Mouse (Mus musculus) limb, embryonic 13.5 days (tissue): Measurements from ENCODE around the gene Shc2. TPM values are rescaled to one million over a fixed set of nuclear protein-coding genes. Genes with fewer than 3 reads are reported as not detected.

ENCODE experiments used
- ATAC-seq: fragments of 200-750 bp; cut with Nextera tagmentation; 2 replicates; pipeline ENCODE4 v1.8.0; 2017; ENCODE audit warnings: low read depth, moderate number of reproducible peaks, moderate TSS enrichment; ENCODE audit not compliant: low FRiP score
- H3K27ac ChIP-seq: fragments of 300-500 bp; sonication (generic); 2 replicates; pipeline ENCODE4 v1.5.1; 2015; ENCODE audit warnings: inconsistent platforms, mild to moderate bottlenecking, moderate library complexity
- H3K27me3 ChIP-seq: fragments of 300-500 bp; sonication (generic); 2 replicates; pipeline ENCODE4 v1.6.1; 2015; ENCODE audit warnings: mild to moderate bottlenecking, inconsistent platforms
- H3K36me3 ChIP-seq: fragments of 300-500 bp; sonication (generic); 2 replicates; pipeline ENCODE4 v1.6.1; 2015; ENCODE audit warnings: inconsistent platforms, mild to moderate bottlenecking, moderate library complexity
- H3K4me1 ChIP-seq: fragments of 300-500 bp; sonication (generic); 2 replicates; pipeline ENCODE4 v1.6.1; 2015; ENCODE audit warnings: inconsistent platforms
- H3K4me2 ChIP-seq: fragments of 300-500 bp; sonication (generic); replicated peaks from 2 replicates; pipeline ENCODE4 v1.6.1; 2015; ENCODE audit warnings: inconsistent platforms, mild to moderate bottlenecking, moderate library complexity
- H3K4me3 ChIP-seq: fragments of 300-500 bp; sonication (generic); 2 replicates; pipeline ENCODE4 v1.5.1; 2015; ENCODE audit warnings: moderate library complexity, mild to moderate bottlenecking, inconsistent platforms
- H3K9ac ChIP-seq: fragments of 300-500 bp; sonication (generic); 2 replicates; pipeline ENCODE4 v1.6.1; 2015; ENCODE audit warnings: mild to moderate bottlenecking, inconsistent platforms
- H3K9me3 ChIP-seq: fragments of 300-500 bp; sonication (generic); 2 replicates; pipeline ENCODE4 v1.6.1; 2016; ENCODE audit warnings: inconsistent platforms
- WGBS: fragments of 180-500 bp; shearing (Covaris S2); methylation state at CpG from one replicate; pipeline ENCODE4 v1.1.7; 2015; 5-methylcytosine and 5-hydroxymethylcytosine counted together
- polyA plus RNA-seq: library from polyadenylated mRNA; unstranded; fragments of >200 nt; fragmentation: Nextera tagmentation; extraction: Ambion mirVana; gene quantifications from 2 replicates; pipeline ENCODE4 v1.2.1, GENCODE M21; 2015

Shc2 gene
- polyA plus RNA-seq, 1 experiment from 2014 or later: 11.9 TPM

DNA sequence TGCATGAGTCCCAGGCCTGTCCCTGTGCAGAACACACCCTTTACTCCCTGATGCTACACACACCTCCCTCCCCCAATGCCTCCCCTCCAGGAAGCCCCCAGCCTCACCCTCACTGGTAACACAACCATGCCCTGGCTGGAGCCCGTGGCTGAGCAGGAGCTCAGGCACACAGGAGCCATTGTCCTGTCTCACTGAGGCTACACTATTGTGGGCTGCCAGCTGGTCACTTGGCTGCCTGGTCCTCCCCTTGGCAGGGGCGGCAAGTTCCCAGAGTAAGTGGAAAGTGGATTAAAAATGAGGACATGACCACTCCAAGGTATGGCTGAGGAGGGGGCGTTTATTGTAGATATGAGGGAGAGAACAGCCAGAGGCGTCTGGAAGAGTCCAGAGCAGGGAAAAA is 31.2 kb downstream of the Shc2 start:
- WGBS: 73% methylated on average over 4 of the region's 4 CpGs
- no peaks in the 10 kb centered on the region for H3K9me3 ChIP-seq
- no peak overlapping the region for H3K9ac ChIP-seq
- H3K4me2 ChIP-seq: no peak overlapping the region
- H3K4me1 ChIP-seq: no peaks in the 10 kb centered on the region
- H3K27ac ChIP-seq: no peak overlapping the region
- H3K36me3 ChIP-seq: no peaks in the 10 kb centered on the region
- peaks cover 32% of the 10 kb centered on the region for H3K27me3 ChIP-seq
- no peak overlapping the region for H3K4me3 ChIP-seq
- no peak for ATAC-seq

DNA sequence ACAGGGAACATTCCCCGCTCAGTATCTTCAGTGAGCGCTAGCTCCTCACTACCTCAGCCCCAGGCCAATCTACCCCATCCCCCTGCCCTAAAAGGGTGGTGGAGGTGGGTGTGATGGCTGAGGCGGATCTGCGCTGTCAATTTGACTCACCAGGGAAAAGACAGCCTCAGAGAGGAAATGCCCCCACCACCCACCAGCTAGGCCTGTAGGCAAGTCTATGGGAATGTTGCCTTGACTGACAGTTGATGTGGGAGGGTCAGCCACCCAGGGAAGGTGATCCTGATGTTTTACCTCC is 39.8 kb downstream of the Shc2 start:
- no peak for ATAC-seq
- 66% methylated on average over 4 of the region's 4 CpGs for WGBS

DNA sequence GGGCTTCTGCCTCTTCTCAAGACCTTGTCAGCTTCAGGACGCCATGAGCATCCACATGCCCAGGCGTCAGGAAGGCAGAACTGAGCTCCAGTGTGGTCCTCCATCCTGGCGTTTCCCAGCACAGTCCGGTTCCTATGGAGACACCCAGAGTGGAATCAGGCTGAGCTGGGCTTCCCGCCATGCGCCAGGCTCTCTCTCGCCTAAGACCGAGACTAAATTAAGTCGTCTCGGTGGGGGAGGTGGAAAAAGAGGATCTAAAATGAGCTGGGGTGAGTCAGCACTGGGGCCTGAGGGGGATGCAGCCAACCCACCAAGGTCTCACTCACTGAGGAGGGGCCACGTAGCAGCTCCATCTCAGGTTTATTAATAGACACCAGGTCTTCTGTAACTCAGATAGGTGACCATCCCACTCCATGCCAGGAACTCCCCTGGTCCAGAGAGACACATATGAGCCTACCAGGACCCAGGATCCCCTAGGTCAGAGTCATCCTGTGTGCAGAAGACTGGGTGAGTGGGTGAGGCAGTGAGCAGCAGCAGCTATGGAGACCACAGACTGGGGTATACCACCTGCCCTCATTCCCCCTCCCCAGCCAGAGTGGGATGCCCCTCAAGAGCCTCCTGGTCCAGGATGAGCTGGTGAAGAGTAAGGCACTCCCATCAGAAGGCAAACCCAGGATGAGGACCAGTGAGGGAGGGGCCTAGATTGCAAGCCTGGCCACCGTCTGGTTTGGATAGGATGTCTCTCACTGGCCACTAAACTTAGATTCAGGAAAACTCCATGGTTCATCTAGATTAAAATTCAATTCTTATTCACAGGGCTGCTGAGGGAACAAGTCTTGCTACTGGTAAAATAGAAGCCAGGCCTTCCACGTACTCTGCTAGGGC is 40.4 kb downstream of the Shc2 start:
- Histone ChIP-seq H3K9ac (no peak overlapping the region; the same call in 1 of the 2 replicates), H3K27me3 (peaks cover 29% of the 10 kb centered on the region), H3K4me1 (no peaks in the 10 kb centered on the region), H3K36me3 (no peaks in the 10 kb centered on the region), H3K4me2 (no peak overlapping the region), H3K4me3 (no peak overlapping the region), H3K9me3 (no peaks in the 10 kb centered on the region), H3K27ac (no peak overlapping the region)
- no peak for ATAC-seq
- 42% methylated on average over 13 of the region's 13 CpGs for WGBS

More for the DNA sequence above, 39.8 kb downstream of the Shc2 start:
- Histone ChIP-seq H3K27ac (no peak overlapping the region), H3K4me2 (no peak overlapping the region), H3K9me3 (no peaks in the 10 kb centered on the region), H3K9ac (no peak overlapping the region), H3K27me3 (peaks cover 29% of the 10 kb centered on the region), H3K4me1 (no peaks in the 10 kb centered on the region), H3K36me3 (no peaks in the 10 kb centered on the region), H3K4me3 (no peak overlapping the region)

DNA sequence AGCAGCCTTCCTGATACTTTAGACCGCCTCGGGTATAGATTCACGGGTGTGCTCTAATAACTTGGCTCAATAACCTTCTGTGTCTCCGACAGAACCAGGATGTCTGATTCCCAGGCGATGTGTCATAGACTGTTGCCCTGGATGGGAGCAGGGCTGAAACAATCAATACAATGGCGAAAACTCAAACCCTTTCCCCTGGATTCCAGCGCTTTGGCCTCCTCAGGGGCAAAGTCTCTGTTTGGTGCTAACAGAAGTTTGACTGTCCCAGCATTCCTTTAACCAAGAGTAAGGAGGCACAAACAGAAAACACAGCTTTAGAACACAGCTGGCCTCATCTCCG is 42.2 kb downstream of the Shc2 start:
- peaks cover 33% of the 10 kb centered on the region for H3K27me3 ChIP-seq
- H3K27ac ChIP-seq: no peak overlapping the region
- no peaks in the 10 kb centered on the region for H3K9me3 ChIP-seq
- no peak overlapping the region for H3K9ac ChIP-seq
- H3K4me1 ChIP-seq: no peaks in the 10 kb centered on the region
- ATAC-seq: no peak
- H3K4me3 ChIP-seq: no peak overlapping the region
- no peak overlapping the region for H3K4me2 ChIP-seq
- H3K36me3 ChIP-seq: no peaks in the 10 kb centered on the region
- WGBS: 58% methylated on average over 8 of the region's 8 CpGs

DNA sequence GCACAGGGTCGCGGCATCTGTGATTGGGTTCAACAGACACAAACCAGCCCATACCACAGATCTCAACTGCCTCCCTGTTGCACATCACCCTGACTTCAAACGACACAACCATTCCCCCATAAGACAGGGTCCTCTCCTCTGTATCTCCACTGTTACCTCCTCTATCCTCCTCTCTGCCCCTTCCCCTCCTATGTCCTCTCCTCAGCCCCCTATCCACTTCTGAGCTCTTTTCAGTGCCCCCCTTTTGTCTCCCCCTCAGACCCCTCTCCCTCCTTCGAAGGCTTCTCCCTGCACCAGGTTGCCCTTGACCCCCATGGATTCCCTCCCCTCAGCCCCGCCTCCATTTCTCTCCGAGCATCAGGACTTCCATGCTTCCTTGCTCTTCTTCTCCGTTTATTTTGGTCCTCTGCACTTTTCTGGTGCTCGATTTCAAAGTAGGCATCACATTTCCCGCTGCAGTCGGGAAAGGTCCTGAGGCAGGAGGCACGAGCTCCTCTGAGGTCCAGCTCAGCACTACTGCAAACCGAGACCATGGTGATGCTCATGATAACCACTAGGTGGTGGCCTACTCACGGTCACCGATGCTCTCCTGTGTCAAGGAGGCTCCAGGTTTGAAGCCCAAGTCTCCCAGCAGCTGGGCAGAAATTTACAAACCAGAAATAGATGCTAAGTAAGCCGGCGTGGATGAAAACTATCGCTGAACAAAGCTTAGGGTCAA is 42.7 kb downstream of the Shc2 start:
- no peak overlapping the region for H3K27ac ChIP-seq
- peak overlapping the region; percentile 34; the same call in 1 of the 2 replicates for H3K4me2 ChIP-seq
- no peak overlapping the region for H3K9ac ChIP-seq
- H3K4me1 ChIP-seq: no peaks in the 10 kb centered on the region
- H3K9me3 ChIP-seq: no peaks in the 10 kb centered on the region
- no peak overlapping the region for H3K4me3 ChIP-seq
- ATAC-seq: peak; percentile 91
- peaks cover 33% of the 10 kb centered on the region for H3K27me3 ChIP-seq
- no peaks in the 10 kb centered on the region for H3K36me3 ChIP-seq
- 18% methylated on average over 17 of the region's 17 CpGs for WGBS

DNA sequence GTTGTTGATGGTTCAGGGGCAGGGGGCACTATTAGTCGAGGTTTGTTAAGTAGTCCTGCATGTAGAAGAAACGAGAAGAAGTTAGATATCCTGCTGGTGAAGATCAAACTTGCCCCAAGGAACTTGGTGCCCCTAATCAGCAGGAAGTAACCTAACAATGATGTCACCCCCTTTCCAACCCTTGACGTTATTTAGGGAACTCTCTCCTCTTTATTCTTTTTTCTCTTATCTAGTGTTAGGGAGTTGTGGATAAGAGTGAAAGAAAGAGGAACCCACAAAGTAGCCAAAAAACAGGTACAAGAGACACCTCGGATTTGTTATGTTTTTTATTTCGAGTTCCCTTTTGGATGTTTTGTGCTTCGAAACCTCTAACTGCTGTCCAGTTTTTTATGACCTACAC is 43.6 kb downstream of the Shc2 start:
- H3K9me3 ChIP-seq: no peaks in the 10 kb centered on the region
- no peak for ATAC-seq
- no peak overlapping the region for H3K27ac ChIP-seq
- H3K27me3 ChIP-seq: peaks cover 33% of the 10 kb centered on the region
- H3K9ac ChIP-seq: no peak overlapping the region
- H3K4me1 ChIP-seq: no peaks in the 10 kb centered on the region
- no peak overlapping the region for H3K4me3 ChIP-seq
- no peak overlapping the region for H3K4me2 ChIP-seq
- no peaks in the 10 kb centered on the region for H3K36me3 ChIP-seq
- WGBS: 55% methylated on average over 6 of the region's 6 CpGs

DNA sequence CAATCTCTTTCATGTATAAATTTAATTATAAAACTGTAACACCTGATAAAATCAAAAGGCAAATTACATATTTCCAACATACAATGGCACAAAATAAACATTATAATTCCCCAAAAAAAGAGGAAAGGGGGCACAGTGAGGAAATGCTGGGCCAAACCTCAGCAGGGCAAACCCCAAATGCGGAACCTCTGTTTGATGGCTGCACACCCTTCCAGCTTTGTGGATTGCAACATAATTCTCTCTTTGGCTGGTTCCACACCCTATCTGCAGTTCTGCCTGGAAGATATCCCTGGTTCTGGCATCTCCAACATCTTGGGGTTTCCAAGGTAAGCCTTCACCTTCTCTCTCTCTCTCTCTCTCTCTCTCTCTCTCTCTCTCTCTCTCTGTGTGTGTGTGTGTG is 47.0 kb downstream of the Shc2 start:
- Histone ChIP-seq H3K27me3 (peaks cover 20% of the 10 kb centered on the region), H3K27ac (no peak overlapping the region), H3K9me3 (no peaks in the 10 kb centered on the region), H3K9ac (no peak overlapping the region), H3K4me1 (no peaks in the 10 kb centered on the region), H3K4me2 (no peak overlapping the region), H3K36me3 (no peaks in the 10 kb centered on the region), H3K4me3 (no peak overlapping the region)
- WGBS: 93% methylated on average over 1 of the region's 1 CpGs
- no peak for ATAC-seq

DNA sequence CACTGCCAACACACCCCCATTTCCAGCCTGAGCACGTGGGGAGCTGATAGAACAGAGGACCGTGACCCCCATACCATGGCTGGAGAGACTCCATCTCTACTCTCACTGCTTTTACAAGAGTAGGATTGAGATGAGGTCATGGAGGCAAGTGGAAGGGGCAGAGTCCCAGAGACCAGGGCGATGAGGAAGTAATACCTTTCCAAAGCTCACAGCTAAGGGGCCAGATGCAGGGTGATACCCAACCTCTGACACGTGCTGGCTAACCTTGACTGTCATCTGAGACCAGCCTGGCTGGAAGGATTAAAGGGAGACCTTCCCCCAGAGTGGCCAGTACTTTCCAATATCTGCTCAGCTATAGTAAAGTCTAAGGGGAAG is 50.0 kb downstream of the Shc2 start:
- Histone ChIP-seq H3K4me3 (no peak overlapping the region), H3K36me3 (no peaks in the 10 kb centered on the region), H3K27ac (no peak overlapping the region), H3K4me2 (no peak overlapping the region), H3K27me3 (0 out of 2 replicates have a peak, but pooled peaks cover 5% of the 10 kb centered on the region), H3K9ac (no peak overlapping the region), H3K4me1 (no peaks in the 10 kb centered on the region), H3K9me3 (no peaks in the 10 kb centered on the region)
- WGBS: 57% methylated on average over 4 of the region's 4 CpGs
- no peak for ATAC-seq

DNA sequence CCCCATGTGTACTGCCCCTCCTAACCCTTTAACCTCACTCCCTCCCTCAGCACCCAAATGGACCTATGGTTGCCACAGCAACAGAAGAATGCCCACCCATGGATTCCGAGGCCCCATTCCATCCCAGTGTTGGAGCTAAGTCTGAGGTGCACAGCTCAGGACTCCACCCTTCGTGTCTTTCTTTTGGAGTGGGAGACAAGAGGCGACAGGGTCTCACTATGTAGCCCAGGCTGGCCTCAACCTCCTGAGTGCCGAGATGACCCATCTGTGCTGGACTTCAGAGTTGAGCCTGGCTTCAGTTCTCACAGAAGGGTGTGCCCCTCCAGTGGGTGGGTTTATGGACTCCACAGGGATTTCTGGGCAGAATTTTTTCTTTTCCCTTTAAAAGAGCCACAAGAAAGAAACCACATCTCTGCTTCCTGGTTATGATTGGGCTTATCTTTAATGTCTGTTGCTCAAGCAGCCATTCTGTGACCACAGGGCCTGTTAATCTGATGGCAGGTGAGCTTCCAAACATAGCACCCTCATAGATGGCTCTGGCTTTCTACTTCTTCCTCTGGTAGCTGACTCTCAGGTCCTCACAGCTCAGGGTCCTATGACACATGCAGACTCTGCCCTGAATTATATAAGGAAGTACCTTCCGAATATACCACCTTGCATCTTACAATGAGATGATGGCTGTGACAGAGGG is 50.5 kb downstream of the Shc2 start, which contains the start of gene Theg:
TSS of gene Theg (minus strand) at position 271 of the 691 bp plus-strand sequence.
- no peak within 1 kb of the TSS for H3K27ac ChIP-seq
- no peaks in the 10 kb centered on the region for H3K4me1 ChIP-seq
- H3K9me3 ChIP-seq: no peaks in the 10 kb centered on the region
- H3K4me3 ChIP-seq: no peak within 1 kb of the TSS
- no peak within 1 kb of the TSS for H3K9ac ChIP-seq
- no peak within 1 kb of the TSS for H3K4me2 ChIP-seq
- no peaks in the 10 kb centered on the region for H3K36me3 ChIP-seq
- no peak for ATAC-seq
- H3K27me3 ChIP-seq: 0 out of 2 replicates have a peak, but pooled peaks cover 5% of the 10 kb centered on the region
- WGBS: 81% methylated on average over 5 of the region's 5 CpGs

DNA sequence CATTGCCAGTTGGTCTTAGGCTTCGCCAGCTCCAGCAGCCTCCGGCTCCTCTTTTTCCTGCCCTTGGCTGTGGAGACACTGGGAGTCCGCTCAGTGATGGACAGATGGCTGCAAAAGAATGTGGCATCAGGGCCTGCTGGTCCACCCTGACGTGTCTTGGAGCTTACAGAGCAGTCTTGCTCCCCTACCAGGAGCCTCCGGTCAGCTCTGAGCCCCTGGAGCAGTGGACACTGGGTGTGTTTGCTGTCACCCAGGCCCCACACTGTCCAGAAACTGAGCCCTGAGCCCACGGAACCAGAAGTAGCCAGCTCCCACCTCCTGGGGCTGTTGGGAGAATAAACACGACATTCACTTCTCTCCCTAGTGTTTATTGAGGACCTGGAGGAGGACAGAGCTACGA is 51.5 kb downstream of the Shc2 start:
- WGBS: 72% methylated on average over 8 of the region's 8 CpGs
- Histone ChIP-seq H3K4me3 (no peak overlapping the region), H3K27me3 (no peaks in the 10 kb centered on the region), H3K36me3 (no peaks in the 10 kb centered on the region), H3K4me1 (no peaks in the 10 kb centered on the region), H3K4me2 (no peak overlapping the region), H3K9me3 (no peaks in the 10 kb centered on the region), H3K9ac (no peak overlapping the region), H3K27ac (no peak overlapping the region)
- no peak for ATAC-seq

DNA sequence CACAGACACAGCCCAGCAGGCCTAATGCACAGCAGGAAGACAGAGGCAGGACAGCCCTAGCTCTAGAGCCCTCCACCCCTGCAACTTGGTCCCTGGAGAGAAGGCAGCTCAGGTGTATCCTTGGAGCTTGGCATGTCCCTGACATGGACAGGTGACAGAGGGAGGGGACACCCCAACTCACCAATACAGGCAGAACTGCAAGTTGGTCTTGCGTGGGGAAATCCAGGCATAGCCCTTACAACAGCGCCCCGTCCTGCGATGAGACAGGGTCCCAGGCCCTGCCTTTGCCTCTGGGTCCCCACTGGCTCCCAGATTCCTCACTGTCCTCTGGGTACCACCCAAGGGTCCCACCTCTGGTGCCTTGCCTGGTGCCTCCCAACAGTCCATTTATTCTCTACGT is 52.0 kb downstream of the Shc2 start:
- Histone ChIP-seq H3K9me3 (no peaks in the 10 kb centered on the region), H3K27ac (no peak overlapping the region), H3K4me1 (no peaks in the 10 kb centered on the region), H3K4me2 (no peak overlapping the region), H3K27me3 (no peaks in the 10 kb centered on the region), H3K4me3 (no peak overlapping the region), H3K36me3 (no peaks in the 10 kb centered on the region), H3K9ac (no peak overlapping the region)
- WGBS: 90% methylated on average over 5 of the region's 5 CpGs
- no peak for ATAC-seq

DNA sequence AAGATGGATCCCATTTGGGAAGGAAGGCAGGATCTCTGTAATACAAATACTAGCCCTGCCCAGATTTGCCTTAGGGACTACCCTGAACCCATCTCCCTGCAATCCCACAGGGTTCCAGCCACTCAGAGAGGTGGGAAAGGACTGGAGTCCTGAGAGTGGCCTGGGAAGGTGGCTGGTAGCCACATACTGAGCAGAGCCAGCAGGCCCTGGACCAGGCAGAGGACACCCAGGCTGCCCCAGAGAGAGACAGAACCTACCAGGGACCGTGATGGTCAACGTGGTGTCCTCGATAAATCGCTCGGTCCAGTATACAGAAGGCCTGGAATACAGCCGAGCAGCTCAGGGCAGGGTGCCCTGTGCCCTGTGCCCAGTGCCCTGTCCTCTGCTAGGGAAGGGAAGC is 52.6 kb downstream of the Shc2 start:
- Histone ChIP-seq H3K4me1 (no peaks in the 10 kb centered on the region), H3K27ac (no peak overlapping the region), H3K4me2 (no peak overlapping the region), H3K36me3 (no peaks in the 10 kb centered on the region), H3K9ac (no peak overlapping the region), H3K27me3 (no peaks in the 10 kb centered on the region; the same call in 1 of the 2 replicates), H3K9me3 (no peaks in the 10 kb centered on the region), H3K4me3 (no peak overlapping the region)
- ATAC-seq: no peak
- WGBS: 95% methylated on average over 6 of the region's 6 CpGs
